Mouse (Mus musculus) monocyte, adult 5-6 weeks (primary cell): ENCODE data around the gene Ddx11. TPM values are rescaled to one million over a fixed set of nuclear protein-coding genes. Genes with fewer than 3 reads are reported as not detected.

Experiments
- total RNA-seq: library from RNA; stranded (forward); fragments of 200-1000, 200-491, 200-594 nt; gene quantifications from 3 replicates; pipeline ENCODE4 v1.2.3, GENCODE M21; 2017

Ddx11 gene
- total RNA-seq, 1 experiment from 2014 or later: 8.1 TPM

Other genes starting within 250 kb of the Ddx11 start
- gene Ralbp1, start 237.7 kb upstream of the Ddx11 start, total RNA-seq: 102 to 122 TPM (median 106 TPM) in 3 replicates
- gene Twsg1, start 172.3 kb upstream of the Ddx11 start, total RNA-seq: 4.4 to 6.4 TPM (median 5.1 TPM) in 3 replicates
- 60.7 to 91.8 TPM (median 63.4 TPM) in 3 replicates for gene Ankrd12, start 46.4 kb upstream of the Ddx11 start, total RNA-seq
- 97.5 to 124 TPM (median 101 TPM) in 3 replicates for gene Ndufv2, start 22.0 kb upstream of the Ddx11 start, total RNA-seq
- 15.0 to 43.3 TPM (median 25.2 TPM) in 3 replicates for gene Washc1, start 12.0 kb upstream of the Ddx11 start, total RNA-seq